Mouse (Mus musculus): ENCODE results near the gene Cfdp1.

- no peak for TF ChIP-seq POLR2A (IDR thresholded peaks at IDR 0.05; ENCODE audit: low read depth, low read length)
- TF ChIP-seq CTCF (IDR thresholded peaks at IDR 0.05; ENCODE audit: borderline replicate concordance, insufficient read depth, low read length): no peak
Measured at GRCm38 (mm10) chr8:111815078-111815477, 39.0 kb downstream of the Cfdp1 start.
